Comparison of ENCODE assay signal across 10 mouse cellular contexts in genomic region chr2:66041203-66041916, GRCm38 (mm10).
DNase-seq lines count a peak whose midpoint lies in the region; ATAC-seq and TF ChIP-seq lines count a peak whose summit lies in the region.
"Had no signal": no experiment of that assay in that cellular context is flagged by ENCODE, and none has a peak within 500 bp of the region (broad histone marks: within the 10 kb centered on the region; RNA-seq: fewer than 3 reads in every experiment).

No protein-coding gene starts in this region.

- H3K27me3 ChIP-seq in cerebellum, adult 2 months (ENCODE audit: control insufficient read depth, insufficient read depth, low read length) = no peaks in the 10 kb centered on the region; the same call in 1 of the 2 replicates
- no peaks in the 10 kb centered on the region for H3K27me3 ChIP-seq in hindbrain, embryonic 11.5 days (ENCODE audit: control insufficient read depth, insufficient read depth, low read length)
- no peaks in the 10 kb centered on the region for H3K27me3 ChIP-seq in midbrain, embryonic 15.5 days (replicated peaks)
- H3K27me3 ChIP-seq: neural tube, embryonic 12.5 days had no signal

- no peaks in the 10 kb centered on the region for H3K36me3 ChIP-seq in hindbrain, embryonic 11.5 days (ENCODE audit: control insufficient read depth, insufficient read depth, low read length)
- H3K36me3 ChIP-seq in midbrain, embryonic 15.5 days (replicated peaks) = no peaks in the 10 kb centered on the region
- H3K36me3 ChIP-seq: neural tube, embryonic 12.5 days had no signal

- intact Hi-C loops in gastrocnemius, postnatal 14 days (cut with DNase I; ENCODE audit: low total_unique reads) = loop anchor here (10.0 kb wide), 1 partner anchor 247 kb away; no protein-coding TSS in a partner anchor

- H3K4me1 ChIP-seq in cerebellum, adult 2 months (ENCODE audit: control insufficient read depth, insufficient read depth, low read length) = no peaks in the 10 kb centered on the region
- H3K4me1 ChIP-seq in cortical plate, adult 2 months (ENCODE audit: control insufficient read depth, insufficient read depth, low read length) = no peaks in the 10 kb centered on the region
- 0 out of 2 replicates have a peak, but pooled peaks cover 3% of the 10 kb centered on the region for H3K4me1 ChIP-seq in hindbrain, embryonic 11.5 days (replicated peaks; ENCODE audit: control insufficient read depth, insufficient read depth, low read length)
- H3K4me1 ChIP-seq in midbrain, embryonic 15.5 days = peaks cover 16% of the 10 kb centered on the region

- no peak for TF ChIP-seq POLR2A in cerebellum, adult 2 months (IDR thresholded peaks at IDR 0.05; ENCODE audit: borderline replicate concordance, insufficient read depth, low read length)
- no peak for TF ChIP-seq POLR2A in cortical plate, adult 2 months (IDR thresholded peaks at IDR 0.05; ENCODE audit: extremely low read depth, insufficient read depth, low read length)

- no peak overlapping the region for H3K9ac ChIP-seq in hindbrain, embryonic 11.5 days (ENCODE audit: low read depth, low read length)
- H3K9ac ChIP-seq in midbrain, embryonic 15.5 days = no peak overlapping the region
- H3K9ac ChIP-seq: neural tube, embryonic 12.5 days had no signal

- H3K4me2 ChIP-seq in hindbrain, embryonic 11.5 days (replicated peaks; ENCODE audit: low read depth, low read length) = no peak overlapping the region
- peak overlapping the region; percentile 31; the same call in 1 of the 2 replicates for H3K4me2 ChIP-seq in midbrain, embryonic 15.5 days
- H3K4me2 ChIP-seq: neural tube, embryonic 12.5 days had no signal

- no peaks in the 10 kb centered on the region for H3K9me3 ChIP-seq in hindbrain, embryonic 11.5 days (ENCODE audit: control insufficient read depth, low read length)
- no peaks in the 10 kb centered on the region for H3K9me3 ChIP-seq in midbrain, embryonic 15.5 days
- H3K9me3 ChIP-seq: neural tube, embryonic 12.5 days had no signal

- 11% methylated on average over 21 of the region's 21 CpGs for WGBS in cerebellum, adult 2 months
- WGBS in hindbrain, embryonic 11.5 days = 77% methylated on average over 21 of the region's 21 CpGs
- 51% methylated on average over 21 of the region's 21 CpGs for WGBS in midbrain, embryonic 15.5 days

- H3K4me3 ChIP-seq in cerebellum, adult 2 months (replicated peaks; ENCODE audit: insufficient read depth, low read depth, low read length) = peak overlapping the region; percentile 65
- H3K4me3 ChIP-seq in cortical plate, adult 2 months (ENCODE audit: insufficient read depth, low read length) = peak overlapping the region; percentile 23
- no peak overlapping the region for H3K4me3 ChIP-seq in hindbrain, embryonic 11.5 days (ENCODE audit: low read depth, low read length)
- H3K4me3 ChIP-seq in midbrain, embryonic 15.5 days = no peak overlapping the region
- H3K4me3 ChIP-seq: neural tube, embryonic 12.5 days had no signal

- no peak overlapping the region for H3K27ac ChIP-seq in cerebellum, adult 2 months (ENCODE audit: insufficient read depth, low read length)
- 0 out of 2 replicates have a peak overlapping the region, but pooled peaks have one; percentile 9 for H3K27ac ChIP-seq in cortical plate, adult 2 months (ENCODE audit: insufficient read depth, low read length)
- peak overlapping the region; percentile 36; the same call in 1 of the 2 replicates for H3K27ac ChIP-seq in hindbrain, embryonic 11.5 days (ENCODE audit: low read depth, low read length)
- peak overlapping the region; percentile 57 for H3K27ac ChIP-seq in midbrain, embryonic 15.5 days
- H3K27ac ChIP-seq: macrophage; neural tube, embryonic 12.5 days had no signal

- no peak for TF ChIP-seq CTCF in cerebellum, adult 2 months (IDR thresholded peaks at IDR 0.05; ENCODE audit: borderline replicate concordance, insufficient read depth, low read depth, low read length)
- no peak for TF ChIP-seq CTCF in cortical plate, adult 2 months (IDR thresholded peaks at IDR 0.05; ENCODE audit: extremely low read depth, insufficient read depth, low read length)

- ATAC-seq in hindbrain, embryonic 11.5 days (ENCODE audit: low FRiP score) = no peak; the same call in none of the 2 replicates
- peak; percentile 37 for ATAC-seq in midbrain, embryonic 15.5 days (replicated peaks)

- DNase-seq in cerebellum, adult 2 months = no peak
- no peak for DNase-seq in cerebellum, adult 8-10 months
- DNase-seq in hindbrain, embryonic 11.5 days (ENCODE audit: low spot score) = no peak
- no peak for DNase-seq in adrenal gland, adult 2 months
- DNase-seq in frontal cortex, postnatal 25 days (ENCODE audit: low spot score in 2 of 2) = no peak
- no peak for DNase-seq in gastrocnemius, postnatal 14 days

Comparison
In these comparisons a context has a peak if more than half of its experiments do, and no peak if none do; other contexts are left out.
1. H3K4me3 ChIP-seq: peak in cerebellum, adult 2 months (single experiment) and cortical plate, adult 2 months (single experiment); none in hindbrain, embryonic 11.5 days (single experiment) and midbrain, embryonic 15.5 days (single experiment).